Mouse (Mus musculus) spleen, adult 2 months (tissue): Measurements from ENCODE around the gene Slit3.

Source experiments
- CTCF ChIP-seq: fragments of 200-500 bp; IDR thresholded peaks from 2 replicates; pipeline ENCODE4 v1.5.1; 2011; ENCODE audit warnings: mild to moderate bottlenecking, inconsistent platforms; ENCODE audit not compliant: insufficient read depth, insufficient read length, insufficient replicate concordance; ENCODE audit errors: extremely low read depth
- POLR2A ChIP-seq: fragments of 200-500 bp; IDR thresholded peaks from 2 replicates; pipeline ENCODE4 v1.6.1; 2011; ENCODE audit warnings: low read depth, low read length, inconsistent platforms

DNA sequence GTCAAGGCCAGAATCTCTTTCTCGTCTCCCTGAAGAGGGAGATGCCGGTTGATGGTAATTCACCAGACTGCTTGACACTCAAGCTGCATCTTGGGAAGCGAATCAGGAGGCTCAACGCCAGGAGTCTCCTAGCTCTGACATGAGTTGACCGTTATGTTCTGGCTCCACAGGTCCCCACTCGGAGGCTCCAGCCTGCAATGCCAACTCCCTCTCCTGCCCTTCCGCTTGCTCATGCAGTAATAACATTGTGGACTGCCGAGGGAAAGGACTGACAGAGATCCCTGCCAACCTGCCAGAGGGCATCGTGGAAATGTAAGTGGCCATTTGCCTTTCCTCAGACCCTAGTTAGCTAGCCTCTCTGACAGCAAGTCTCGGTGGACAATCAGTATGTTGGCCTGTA lies 457.8 kb downstream of the Slit3 start:
- TF ChIP-seq CTCF (no peak), POLR2A (no peak)
